Mouse (Mus musculus) MEL-GATA-1-ER (cell line): ENCODE data around the gene Gm42906.

ENCODE experiments used
- DNase-seq: peaks from one replicate; pipeline ENCODE4 v3.0.0-alpha.2; 2012; ENCODE audit warnings: low read depth; ENCODE audit errors: extremely low read depth

The Gm42906 gene

DNA sequence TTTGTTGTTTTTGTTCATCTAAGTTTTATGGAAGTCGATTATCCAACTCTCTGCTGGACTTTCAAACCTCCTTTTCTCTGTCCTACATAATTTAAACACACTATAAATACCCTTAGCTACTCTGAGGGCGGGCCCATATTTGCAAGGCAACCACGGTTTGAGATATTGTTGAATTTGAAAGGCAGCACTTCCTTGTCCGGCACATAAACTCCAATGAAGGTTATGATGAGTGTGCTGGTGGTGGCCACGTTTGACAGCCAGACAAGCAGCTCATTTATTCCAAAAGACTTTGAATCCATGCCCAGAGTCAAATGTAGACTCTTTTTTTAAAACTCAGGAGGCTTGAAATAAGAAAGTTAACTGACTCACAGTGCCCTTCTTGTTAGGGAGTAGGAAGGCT is 33.3 kb downstream of the Gm42906 start:
- no peak for DNase-seq

GRCm38 (mm10) chr5:151393821-151394662 is 33.9 kb downstream of the Gm42906 start:
- no peak for DNase-seq

- DNase-seq, result no peak
Observed at GRCm38 (mm10) chr5:151389827-151390226, 38.1 kb downstream of the Gm42906 start.

- no peak for DNase-seq
Observed at GRCm38 (mm10) chr5:151379896-151380295, 48.1 kb downstream of the Gm42906 start.

GRCm38 (mm10) chr5:151379210-151379609 is 48.8 kb downstream of the Gm42906 start:
- DNase-seq, result no peak

DNA sequence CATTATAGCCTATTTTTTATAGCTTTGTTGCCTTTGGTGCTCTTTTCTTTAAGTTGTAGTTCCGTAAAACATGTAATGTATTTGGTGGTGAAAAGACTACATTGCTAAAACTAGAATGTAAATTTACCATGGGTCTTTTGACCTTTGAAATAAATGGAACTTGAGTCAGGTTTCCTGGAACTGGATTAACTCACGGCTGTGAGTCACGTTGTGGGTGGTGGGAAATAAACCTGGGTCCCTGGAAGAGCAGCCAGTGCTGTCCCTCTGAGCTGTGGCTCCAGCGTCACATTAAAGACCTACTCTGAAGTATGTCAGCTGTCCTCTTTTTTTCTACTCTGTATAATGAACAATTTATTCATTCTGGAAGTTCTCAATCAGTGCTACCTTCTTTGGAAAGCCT is 51.0 kb downstream of the Gm42906 start:
- no peak for DNase-seq

GRCm38 (mm10) chr5:151374825-151375224 is 53.1 kb downstream of the Gm42906 start:
- DNase-seq, result no peak

- DNase-seq, result no peak
Observed at GRCm38 (mm10) chr5:151371130-151371529, 56.8 kb downstream of the Gm42906 start.

GRCm38 (mm10) chr5:151369306-151369721 is 58.6 kb downstream of the Gm42906 start:
- peak; percentile 47 for DNase-seq

DNA sequence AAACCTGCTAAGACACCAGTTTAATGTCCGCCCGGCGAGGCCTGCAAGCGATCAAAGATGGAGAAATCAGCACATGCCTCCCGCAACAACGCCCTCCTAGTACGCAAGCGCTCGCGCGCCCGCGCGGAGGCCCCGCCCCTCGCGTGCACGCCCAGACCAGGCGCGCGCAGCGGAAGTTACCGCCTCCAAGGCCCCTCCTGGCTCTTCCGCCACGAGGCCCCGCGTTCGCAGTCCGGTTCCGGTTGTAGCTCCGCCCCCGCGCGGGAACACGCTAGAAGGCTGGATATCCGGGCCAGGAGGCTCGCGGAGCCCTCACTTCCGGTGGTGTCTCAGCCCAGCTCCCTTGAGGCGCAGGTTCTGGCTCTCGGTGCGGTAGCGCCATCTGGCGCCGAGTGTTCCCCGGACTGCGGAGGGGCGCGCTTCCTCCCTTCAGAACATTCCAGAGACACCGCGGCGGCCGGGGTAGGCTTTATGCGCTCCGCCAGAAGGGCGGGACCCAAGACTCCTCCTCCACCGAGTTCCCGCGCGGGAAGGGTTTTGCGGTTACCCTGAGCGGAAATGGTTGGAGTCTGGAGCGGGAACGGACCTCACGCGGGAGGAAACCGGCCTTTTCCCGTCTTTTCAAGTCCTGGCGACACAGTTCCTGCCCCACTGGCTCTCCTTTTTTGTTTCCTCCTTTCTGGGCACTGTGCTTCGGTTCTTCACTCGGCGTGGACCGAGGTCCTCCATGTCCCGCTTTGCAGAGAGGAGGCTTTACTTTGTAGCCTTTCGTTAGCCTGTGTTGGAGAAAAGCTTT is 59.4 kb downstream of the Gm42906 start:
- DNase-seq, result peak; percentile 98

DNA sequence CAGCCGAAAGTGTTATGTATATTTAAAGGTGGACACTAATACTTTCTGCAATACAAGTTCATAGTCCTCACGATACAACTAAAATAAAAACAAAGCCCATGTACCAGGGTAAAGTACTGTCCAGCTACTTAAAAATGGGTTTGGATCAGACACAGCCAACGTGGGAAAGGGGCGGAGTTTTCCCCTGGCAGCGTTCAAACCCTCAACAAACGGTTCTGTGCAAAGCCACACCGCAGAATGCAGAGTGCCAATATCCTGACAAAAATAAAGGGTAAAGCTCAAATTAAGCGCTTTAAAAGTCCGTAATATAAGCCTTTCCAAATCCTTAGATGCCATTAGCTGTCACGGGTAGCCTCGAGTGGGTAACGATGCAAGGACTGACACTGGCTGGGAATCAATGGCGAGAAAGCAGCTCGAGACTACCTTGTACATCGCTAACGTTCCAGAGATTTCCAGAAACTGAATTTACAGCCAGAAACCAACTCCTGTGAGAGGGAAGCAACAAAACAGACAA is 60.0 kb downstream of the Gm42906 start:
- peak; percentile 58 for DNase-seq

DNA sequence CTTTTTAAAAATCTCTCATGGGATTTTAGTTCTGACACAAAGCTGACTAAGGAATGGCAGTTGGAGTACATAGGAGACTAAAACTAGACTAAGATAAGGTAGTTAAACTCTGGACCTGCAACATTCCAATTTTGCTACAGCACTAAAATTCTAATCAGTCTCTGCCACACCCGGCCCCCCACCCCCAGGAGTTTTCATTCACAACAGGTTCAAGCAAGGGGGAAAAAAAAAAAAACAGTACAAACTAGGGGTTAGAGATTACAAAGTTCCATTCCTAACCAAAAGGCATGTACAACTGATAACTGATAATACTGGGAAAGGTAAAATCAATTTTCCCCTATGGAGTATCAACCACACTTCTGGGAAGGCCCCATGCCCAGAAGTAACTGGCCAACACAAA is 60.6 kb downstream of the Gm42906 start:
- peak; percentile 9 for DNase-seq

DNA sequence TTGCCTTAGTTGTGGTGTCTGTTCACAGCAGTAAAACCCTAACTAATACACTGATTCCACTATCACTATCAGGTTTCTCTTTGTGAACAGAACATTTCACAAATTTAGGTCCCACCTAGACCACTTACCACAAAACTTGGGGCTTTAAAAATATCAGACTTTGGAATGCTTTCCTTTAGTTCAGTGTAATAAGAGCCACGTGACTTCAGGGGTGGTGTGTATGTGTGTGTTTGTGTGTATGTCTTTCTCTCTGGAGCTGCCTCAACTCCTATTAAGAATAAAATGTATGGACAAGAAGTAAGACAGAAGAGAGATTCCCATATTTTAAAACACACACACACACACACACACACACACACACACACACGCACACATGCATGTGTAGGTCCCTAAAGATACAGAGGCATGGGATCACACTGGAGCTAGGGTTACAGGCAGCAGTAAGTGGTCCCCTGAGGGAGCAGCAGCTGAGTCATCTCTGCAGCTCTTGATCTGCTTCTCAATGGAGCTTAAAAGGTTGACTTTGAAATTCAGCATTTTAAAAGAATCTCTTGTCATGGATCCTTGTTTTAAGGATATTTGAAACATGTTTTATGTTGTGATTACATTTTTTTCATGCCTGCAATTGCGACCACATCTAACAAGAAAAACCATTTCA is 64.5 kb downstream of the Gm42906 start:
- DNase-seq, result no peak

DNA sequence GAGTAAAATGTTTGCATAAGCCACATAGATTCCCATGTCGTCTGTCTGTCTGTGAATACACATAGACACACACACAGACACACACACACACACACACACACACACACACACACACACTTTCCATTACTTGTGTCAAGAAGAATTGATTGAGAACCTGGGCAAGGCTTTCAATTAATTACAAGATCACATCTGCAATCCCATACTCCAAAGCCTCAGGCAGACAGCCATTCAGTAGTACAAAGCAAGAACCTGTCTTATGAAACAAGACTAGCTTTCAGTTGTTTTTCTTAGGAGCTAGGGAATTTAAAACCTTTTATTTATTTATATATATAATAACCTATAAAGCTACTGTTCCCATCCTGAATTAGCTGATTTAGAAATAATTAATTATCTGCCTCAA is 78.3 kb downstream of the Gm42906 start:
- no peak for DNase-seq

GRCm38 (mm10) chr5:151348418-151348817 is 79.5 kb downstream of the Gm42906 start:
- DNase-seq, result no peak

DNA sequence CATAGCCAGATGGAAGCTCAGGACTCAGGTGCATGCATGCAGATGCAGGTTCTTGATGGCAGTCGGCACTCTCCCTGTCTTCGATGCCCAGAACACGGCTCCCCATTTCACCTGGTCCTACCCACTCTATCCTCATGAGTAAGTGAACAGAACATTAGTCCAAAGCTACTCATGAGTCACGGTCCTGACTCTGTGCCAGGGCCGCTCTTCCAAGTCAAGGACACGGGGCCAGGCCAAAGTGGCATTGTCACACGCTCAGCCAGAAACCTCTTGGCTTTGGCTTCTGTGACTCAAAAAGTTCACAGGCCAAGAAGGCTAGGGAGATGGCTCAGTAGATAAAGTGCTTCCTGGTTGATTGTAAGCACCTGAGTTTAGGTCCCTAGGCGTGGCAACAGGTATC is 81.3 kb downstream of the Gm42906 start:
- DNase-seq, result no peak

- DNase-seq, result no peak
Observed at GRCm38 (mm10) chr5:151344737-151345136, 83.2 kb downstream of the Gm42906 start.

DNA sequence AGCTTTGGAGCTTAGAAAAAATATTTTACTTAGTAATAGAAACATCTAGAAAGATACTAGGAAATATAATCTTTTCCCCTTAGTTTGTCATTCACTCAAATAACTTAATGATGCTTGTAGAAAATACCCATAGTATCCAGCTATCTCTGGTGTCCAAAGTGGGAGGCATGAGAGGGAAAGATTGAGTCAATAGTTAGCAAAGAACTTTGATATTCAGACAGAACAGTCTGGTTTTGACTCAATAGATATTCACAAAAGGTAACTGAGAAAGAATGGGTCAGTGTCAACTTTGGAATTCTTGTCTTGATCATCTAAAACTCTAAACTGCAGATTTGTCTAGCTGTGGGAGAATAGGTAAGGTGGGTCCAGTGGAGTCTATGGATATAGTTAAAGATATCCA is 94.3 kb downstream of the Gm42906 start:
- no peak for DNase-seq

- DNase-seq, result no peak
Observed at GRCm38 (mm10) chr5:151333191-151333594, 94.8 kb downstream of the Gm42906 start.

DNA sequence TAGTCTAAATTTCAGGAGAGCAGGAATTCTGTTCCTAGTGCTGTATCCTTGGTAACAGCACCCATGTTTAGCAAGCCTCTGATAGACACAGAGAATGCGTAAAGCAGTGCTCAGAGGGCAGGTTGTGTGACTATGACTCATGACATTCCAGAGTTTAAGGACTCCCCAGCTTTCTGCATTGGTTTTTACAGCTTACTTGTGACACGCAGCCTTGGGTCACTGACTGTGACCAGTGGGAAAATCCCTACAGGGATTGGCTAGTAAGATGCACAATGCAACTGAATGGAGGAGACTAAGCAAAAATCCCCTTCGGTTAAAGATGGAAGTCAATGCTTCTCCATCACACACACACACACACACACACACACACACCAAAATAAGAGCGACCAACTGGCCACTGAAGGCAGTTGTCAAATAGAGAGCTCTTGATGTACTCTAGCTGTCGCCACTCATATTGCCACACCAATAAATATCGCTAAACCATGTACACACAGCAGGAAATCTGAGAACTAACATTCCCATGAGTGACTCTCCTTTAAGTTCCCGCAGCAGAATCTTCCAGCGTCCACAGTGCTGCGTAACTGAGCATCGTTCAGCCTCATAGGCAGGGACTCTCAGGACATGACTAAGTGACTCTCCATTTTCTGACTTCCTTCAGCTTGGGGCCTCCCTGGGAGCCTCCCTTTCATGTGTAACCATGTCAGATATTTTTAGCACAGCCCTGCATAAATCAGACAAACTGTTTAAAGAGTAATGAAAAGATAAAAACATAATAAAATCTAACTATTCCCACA is 112.0 kb downstream of the Gm42906 start:
- DNase-seq, result no peak

- no peak for DNase-seq
Observed at GRCm38 (mm10) chr5:151300286-151300685, 127.7 kb downstream of the Gm42906 start.
